Mouse (Mus musculus): ENCODE data around the gene Ppt2. TPM values are rescaled to one million over a fixed set of nuclear protein-coding genes. Genes with fewer than 3 reads are reported as not detected.

Gene Ppt2
- total RNA-seq, 2 experiments from 2014 or later, result 40.5 to 42.2 TPM

DNA sequence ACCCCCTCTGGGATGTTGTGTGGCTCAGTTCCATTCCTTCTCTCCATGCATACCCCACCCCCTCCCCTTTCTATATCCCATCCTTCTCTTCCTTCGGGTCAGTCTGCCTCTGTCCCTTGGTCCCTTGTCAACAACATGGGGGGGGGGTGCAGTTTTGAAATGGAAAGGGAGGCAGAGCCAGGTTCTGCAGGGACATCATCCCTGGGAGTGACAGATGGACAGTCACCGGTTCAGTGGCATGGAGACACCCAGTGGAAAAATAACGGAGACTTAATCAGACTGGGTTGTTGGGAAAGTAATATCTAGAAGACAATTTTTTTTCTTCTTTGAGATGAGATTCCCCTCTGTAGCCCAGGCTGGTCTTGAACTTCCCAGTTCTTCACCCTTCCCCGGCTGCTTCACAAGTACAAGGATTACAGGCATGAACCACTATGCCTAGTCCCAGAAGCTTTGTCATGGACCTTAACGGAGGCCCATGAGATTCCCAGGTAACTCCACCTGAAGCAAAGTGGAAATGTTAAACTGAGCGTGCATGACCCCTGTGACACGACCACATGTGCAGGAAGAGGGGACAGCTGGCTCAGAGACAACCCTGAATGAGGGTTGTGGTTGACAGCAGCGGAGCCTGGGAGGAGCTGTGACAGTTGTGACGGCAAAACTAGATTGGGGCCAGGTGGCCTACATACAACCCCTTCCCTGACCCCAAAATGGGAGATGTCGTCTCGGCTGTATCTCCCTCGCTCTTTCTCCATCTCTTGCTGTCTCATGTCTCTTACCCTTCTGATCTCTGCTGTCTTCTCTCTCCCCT, 1.7 kb upstream of the Ppt2 start:
- DNase-seq, result no peak
- Histone ChIP-seq H3K4me3 (peak overlapping the region; percentile 94), H3K27ac (peak overlapping the region; percentile 96; the same call in 1 of the 2 replicates)
- intact Hi-C loops (cut with DNase I), result no loop called here
- no peak for TF ChIP-seq CTCF (IDR thresholded peaks at IDR 0.05)

DNA sequence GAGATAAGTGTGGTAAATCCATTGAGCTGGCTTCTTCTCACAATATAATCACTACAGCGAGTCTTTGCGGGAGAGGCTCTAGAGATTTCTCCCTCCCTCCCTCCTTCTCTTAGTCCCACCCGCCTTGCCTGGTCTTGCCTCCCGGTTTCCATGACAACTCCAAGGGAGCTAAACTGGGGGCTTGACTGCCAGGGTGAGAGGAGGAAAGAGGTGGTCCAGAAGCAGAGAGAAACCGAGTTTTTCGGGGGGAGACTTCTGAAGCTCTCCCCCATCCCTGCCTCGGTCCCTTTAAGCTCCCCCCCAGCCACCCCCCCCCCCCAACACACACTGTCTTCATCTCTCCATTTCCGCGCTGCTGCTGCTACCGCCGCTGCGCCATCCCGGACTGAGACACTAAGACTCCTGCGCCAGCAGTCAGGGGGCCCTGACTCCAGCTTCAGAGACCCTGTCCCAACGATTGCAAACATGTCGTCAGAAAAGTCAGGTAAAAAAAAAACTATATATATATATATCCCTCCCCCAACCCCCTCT, 976 bp upstream of the Ppt2 start, which contains the start of gene Prrt1:
TSS of gene Prrt1 (plus strand) at position 313 of the 531 bp plus-strand sequence.
- intact Hi-C loops (cut with DNase I), result no loop called here
- peak within 1 kb of the TSS; percentile 94 for H3K4me3 ChIP-seq
- no peak for DNase-seq
- no peak for TF ChIP-seq CTCF (IDR thresholded peaks at IDR 0.05)
- peak within 1 kb of the TSS; percentile 96 for H3K27ac ChIP-seq

DNA sequence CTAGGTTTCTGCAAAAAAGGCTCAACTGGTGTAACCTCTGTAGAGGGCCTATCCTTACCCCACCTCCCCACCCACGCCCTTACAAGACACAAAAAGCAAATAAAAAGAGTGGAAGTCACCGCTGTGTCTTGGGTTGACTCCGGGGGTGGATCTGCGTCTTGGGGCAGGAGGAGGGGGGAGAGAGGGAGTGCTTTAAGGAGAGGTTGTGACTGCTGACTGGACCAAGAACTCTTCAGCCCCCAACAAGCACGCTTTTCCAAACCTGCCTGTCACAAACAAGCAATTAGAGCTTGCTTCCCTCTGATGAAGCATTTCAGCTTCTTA, 296 bp upstream of the Ppt2 start:
- intact Hi-C loops (cut with DNase I), result no loop called here

DNA sequence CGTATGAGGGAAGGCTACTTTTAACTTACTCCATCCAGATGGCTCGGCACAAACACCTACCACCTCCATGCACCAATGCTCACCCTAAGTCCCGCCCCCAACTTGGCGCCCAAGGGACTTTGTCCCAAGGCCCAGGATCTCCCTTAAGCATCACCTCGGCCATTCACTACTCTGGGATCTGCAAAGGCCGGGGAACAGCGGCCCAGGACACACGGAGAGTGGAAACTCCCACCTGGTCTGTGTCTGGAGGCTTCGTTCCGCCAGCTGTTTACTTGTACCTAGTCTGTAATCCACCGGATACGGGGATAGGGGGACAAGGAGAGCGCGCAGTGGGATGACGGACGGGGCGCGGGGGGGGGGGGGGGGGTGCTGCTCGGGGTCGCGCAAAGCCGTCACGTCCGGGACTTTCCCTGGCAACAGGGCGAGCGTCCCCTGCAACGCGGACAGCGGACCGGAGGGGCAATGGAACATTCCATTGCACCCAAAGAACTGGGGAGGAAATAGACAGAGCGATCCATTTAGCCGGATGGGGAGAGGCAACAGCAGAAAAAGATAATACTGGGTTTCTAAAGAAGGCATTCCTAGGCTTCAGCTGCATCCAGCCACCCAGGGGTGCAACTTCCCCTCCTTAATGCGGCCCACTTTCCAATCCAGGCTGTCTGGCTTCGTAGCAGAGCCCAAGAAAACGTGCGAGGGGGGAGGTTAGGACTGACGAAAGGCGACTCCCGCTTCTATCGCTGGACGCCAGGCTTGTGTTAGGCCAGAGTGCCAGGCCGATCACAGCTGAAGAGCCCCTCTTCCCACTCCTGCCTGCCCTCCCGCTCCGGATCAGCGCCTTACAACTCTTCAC, 992 bp downstream of the Ppt2 start:
- H3K4me3 ChIP-seq, result peak overlapping the region; percentile 94

More for the DNA sequence above, 296 bp upstream of the Ppt2 start:
- peak; percentile 20 for DNase-seq
- peak overlapping the region; percentile 96 for H3K27ac ChIP-seq
- peak overlapping the region; percentile 94 for H3K4me3 ChIP-seq
- TF ChIP-seq CTCF (IDR thresholded peaks at IDR 0.05), result no peak

DNA sequence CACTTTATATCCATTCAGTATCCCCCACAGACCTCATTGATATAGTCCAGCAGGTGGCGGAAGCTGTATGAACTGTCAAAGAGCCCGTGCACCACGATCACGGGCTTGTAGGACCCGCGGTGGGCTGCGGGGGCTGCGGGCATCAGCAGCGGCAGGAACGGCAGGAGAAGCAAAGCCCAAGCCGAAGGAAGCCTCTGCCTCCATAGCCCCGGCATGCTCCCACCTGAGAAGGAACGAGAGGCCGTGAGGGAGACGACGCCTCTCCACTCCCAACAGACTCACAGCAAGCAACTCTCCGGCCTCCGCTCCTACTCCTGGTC, 1.6 kb downstream of the Ppt2 start:
- intact Hi-C loops (cut with DNase I), result loop anchor here (2.0 kb wide), 1 partner anchor 22 kb away; the partner anchor contains the start of gene Agpat1
- no peak for DNase-seq
- peak overlapping the region; percentile 94 for H3K4me3 ChIP-seq
- TF ChIP-seq CTCF (IDR thresholded peaks at IDR 0.05), result peak; percentile 52
- H3K27ac ChIP-seq, result peak overlapping the region; percentile 96

More for the DNA sequence above, 992 bp downstream of the Ppt2 start:
- peak; percentile 92 for DNase-seq
- intact Hi-C loops (cut with DNase I), result loop anchor here (2.0 kb wide), 1 partner anchor 23 kb away; the partner anchor contains the start of gene Agpat1
- TF ChIP-seq CTCF (IDR thresholded peaks at IDR 0.05), result no peak
- peak overlapping the region; percentile 96 for H3K27ac ChIP-seq

DNA sequence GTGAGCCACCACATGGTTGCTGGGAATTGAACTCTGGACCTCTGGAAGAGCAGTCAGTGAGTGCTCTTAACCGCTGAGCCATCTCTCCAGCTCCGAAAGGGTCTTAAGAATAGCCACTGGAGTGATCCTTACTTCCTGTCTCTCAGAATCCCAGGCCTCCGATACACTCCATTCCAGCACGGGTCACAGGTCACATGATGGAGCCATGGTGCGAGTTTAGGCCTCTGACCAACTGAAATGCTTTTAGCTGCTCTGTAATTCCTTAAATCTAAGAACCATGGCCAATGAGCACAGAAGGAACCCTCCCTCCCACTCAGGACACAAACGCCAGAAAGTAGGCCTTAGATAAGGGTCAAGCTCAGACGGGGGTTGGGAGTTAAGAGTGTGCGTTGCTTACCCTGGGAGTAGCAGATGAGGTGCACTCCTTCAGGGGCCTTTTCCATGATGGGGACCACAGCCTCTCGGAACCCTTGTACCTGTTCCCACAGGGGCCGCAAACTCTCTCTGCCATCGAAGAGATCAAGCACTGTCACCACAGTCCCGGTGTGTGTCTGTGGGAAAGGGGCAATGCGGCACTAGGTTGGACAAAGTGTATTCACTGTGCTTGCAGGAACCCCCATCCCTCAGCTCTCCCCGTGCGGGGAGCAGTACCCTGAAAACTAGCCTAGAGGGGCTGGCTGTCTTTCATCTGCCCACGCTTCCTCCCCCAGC, 2.1 kb downstream of the Ppt2 start:
- no peak for DNase-seq
- intact Hi-C loops (cut with DNase I), result loop anchor here (2.0 kb wide), 1 partner anchor 21 kb away; the partner anchor contains the start of gene Agpat1
- peak overlapping the region; percentile 96 for H3K27ac ChIP-seq
- TF ChIP-seq CTCF (IDR thresholded peaks at IDR 0.05), result no peak
- H3K4me3 ChIP-seq, result peak overlapping the region; percentile 94

DNA sequence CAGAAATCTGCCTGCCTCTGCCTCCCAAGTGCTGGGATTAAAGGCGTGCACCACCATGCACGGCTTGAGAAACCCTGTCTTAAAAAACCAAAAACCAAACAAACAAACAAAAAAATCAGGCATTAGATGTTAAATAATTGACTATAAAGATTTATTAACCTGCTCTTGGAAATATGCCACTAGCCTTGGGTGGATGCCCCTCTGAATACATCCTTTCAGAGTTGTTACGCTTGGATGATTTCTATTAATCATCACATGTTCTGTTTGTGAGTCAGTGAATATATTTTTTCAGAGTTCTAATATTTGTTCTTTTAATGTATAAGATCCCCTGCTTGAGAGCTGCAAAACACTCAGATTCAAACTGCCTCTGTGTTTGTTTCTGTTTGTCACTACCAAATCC, 3.3 kb downstream of the Ppt2 start:
- intact Hi-C loops (cut with DNase I), result no loop called here
- no peak for TF ChIP-seq CTCF (IDR thresholded peaks at IDR 0.05)
- H3K4me3 ChIP-seq, result no peak overlapping the region
- DNase-seq, result no peak
- H3K27ac ChIP-seq, result no peak overlapping the region

DNA sequence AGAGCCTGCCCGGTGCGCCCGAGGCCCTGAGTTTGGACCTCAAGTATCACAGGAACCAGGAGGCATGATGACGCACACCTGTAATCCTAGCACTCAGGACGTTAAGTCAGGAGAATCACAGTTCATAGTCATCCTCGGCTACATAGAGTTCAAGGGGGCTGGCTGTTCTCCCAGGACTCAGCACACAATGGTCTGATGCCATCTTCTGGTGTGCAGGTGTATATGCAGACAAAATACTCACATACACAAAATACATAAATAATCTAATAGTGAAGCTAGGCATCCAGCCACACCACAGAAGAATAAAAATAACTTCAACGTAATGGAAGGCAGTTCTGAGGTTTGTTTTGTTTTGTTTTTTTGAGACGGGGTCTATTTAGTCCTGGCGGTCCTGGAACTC, 5.1 kb downstream of the Ppt2 start:
- no peak overlapping the region for H3K4me3 ChIP-seq
- no peak for DNase-seq
- intact Hi-C loops (cut with DNase I), result no loop called here
- TF ChIP-seq CTCF (IDR thresholded peaks at IDR 0.05), result peak; percentile 23; the same call in 1 of the 2 replicates
- H3K27ac ChIP-seq, result no peak overlapping the region

DNA sequence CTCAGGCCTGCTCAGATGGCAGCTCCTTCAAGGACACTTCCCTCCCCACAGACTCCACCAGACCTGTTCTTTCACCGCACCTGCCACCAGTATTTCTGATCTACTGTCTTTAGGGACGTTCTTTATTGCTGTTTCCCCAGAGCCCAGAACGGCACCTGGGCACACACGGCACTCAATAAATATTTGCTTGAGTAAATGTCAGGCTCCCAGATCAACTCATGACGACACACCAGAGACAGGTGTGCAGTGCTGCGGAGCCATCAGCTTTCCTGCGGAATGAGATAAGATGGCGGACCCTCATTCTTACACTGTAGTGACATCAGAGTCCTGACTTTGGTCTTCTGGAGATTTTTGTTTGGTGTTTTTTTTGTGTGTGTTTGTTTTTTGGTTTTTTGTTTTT, 7.3 kb downstream of the Ppt2 start:
- intact Hi-C loops (cut with DNase I), result no loop called here
- TF ChIP-seq CTCF (IDR thresholded peaks at IDR 0.05), result no peak
- Histone ChIP-seq H3K4me3 (no peak overlapping the region), H3K27ac (no peak overlapping the region)
- DNase-seq, result no peak

DNA sequence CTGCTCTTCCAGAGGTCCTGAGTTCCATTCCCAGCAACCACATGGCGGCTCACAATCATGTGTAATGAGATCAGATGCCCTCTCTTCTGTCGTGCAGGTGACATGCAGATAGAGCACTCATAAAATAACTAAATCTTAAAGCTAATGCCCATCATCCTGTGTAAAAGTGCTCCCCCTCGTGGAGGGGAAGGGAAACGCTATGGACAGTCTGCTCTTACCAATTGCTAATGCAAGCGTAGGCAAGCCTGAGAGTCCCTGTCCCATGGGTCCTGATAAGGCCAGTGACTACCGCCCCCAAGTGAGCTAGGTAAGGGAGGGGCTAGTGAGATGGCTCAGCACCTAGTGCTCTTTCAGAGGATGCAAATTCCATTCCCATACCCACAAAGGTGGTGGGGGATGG, 9.3 kb downstream of the Ppt2 start:
- Histone ChIP-seq H3K4me3 (no peak overlapping the region), H3K27ac (no peak overlapping the region)
- peak; percentile 90 for TF ChIP-seq CTCF (IDR thresholded peaks at IDR 0.05)
- intact Hi-C loops (cut with DNase I), result loop anchor here (2.0 to 5.0 kb wide), 2 partner anchors 47 to 178 kb away; no protein-coding TSS in a partner anchor
- peak; percentile 76 for DNase-seq

DNA sequence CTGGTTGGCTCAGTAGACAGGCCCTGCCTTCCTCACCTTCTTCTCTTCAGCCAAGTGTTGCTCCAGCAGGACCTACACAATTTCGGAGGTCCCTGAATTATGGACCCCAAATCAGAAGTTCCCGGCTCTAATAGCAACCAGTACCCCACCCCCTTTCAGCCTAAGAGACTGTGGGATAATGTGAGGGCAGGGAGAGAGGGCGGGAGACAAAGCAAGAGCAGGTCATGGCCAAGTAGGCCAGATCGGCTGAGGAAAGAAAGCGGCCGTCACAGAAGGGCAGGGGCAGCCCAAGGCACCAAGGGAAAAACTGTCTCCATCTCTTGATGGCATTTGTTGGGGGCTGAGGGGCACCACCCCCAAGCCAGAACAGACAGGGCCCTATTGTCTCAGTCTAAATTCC, 12.4 kb downstream of the Ppt2 start, which contains the start of gene Egfl8:
TSS of gene Egfl8 (minus strand) at position 101 of the 400 bp plus-strand sequence.
- no peak within 1 kb of the TSS for H3K4me3 ChIP-seq
- DNase-seq, result no peak
- peak within 1 kb of the TSS; percentile 65 for H3K27ac ChIP-seq
- intact Hi-C loops (cut with DNase I), result loop anchor here (5.0 kb wide), 1 partner anchor 44 kb away; no protein-coding TSS in a partner anchor
- no peak for TF ChIP-seq CTCF (IDR thresholded peaks at IDR 0.05)

DNA sequence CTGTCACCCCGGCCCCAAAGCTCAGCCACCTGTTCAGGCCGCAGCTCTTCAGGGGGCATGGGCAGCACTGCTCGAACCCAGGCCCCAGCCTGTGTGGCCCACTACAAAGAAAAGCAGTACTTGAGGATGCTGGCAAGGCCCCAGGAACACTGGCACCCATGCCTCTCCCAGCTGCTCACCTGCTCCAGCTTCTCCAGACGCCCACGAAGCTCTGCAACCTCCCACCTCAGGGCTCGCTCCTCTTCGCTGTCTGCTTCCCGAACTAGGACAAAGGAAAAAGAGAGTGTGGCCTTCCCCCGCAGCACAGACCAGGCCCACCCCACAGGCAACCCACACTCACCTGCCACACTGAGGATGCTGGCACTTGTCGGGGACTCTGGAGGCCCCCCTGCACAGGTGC, 14.5 kb downstream of the Ppt2 start:
- TF ChIP-seq CTCF (IDR thresholded peaks at IDR 0.05), result no peak
- no peak overlapping the region for H3K27ac ChIP-seq
- no peak overlapping the region for H3K4me3 ChIP-seq
- DNase-seq, result no peak
- intact Hi-C loops (cut with DNase I), result no loop called here
